Mouse (Mus musculus) ovary, adult 18-20 months (tissue): ENCODE results near the gene Helb.

Source experiments
- DNase-seq: peaks from one replicate; pipeline ENCODE4 v3.0.0; 2022; ENCODE audit warnings: low spot score, mixed read lengths

The Helb gene

GRCm38 (mm10) chr10:120095136-120095535, 17.7 kb downstream of the Helb start:
- no peak for DNase-seq

- DNase-seq = no peak
Observed at GRCm38 (mm10) chr10:120092548-120092947, 20.2 kb downstream of the Helb start.

- no peak for DNase-seq
Observed at GRCm38 (mm10) chr10:120077850-120078249, 34.9 kb downstream of the Helb start.

- no peak for DNase-seq
Observed at GRCm38 (mm10) chr10:120066319-120066718, 46.5 kb downstream of the Helb start.

- no peak for DNase-seq
Observed at GRCm38 (mm10) chr10:120064424-120064823, 48.4 kb downstream of the Helb start.

GRCm38 (mm10) chr10:120061238-120062130, 51.3 kb downstream of the Helb start:
- DNase-seq = no peak

GRCm38 (mm10) chr10:120060579-120061237, 52.1 kb downstream of the Helb start:
- DNase-seq = no peak

- no peak for DNase-seq
Observed at GRCm38 (mm10) chr10:120044714-120045234, 68.0 kb downstream of the Helb start.

GRCm38 (mm10) chr10:120044237-120044636, 68.5 kb downstream of the Helb start:
- DNase-seq = no peak

- DNase-seq = no peak
Observed at GRCm38 (mm10) chr10:120038194-120038593, 74.6 kb downstream of the Helb start.

- DNase-seq = no peak
Observed at GRCm38 (mm10) chr10:120035824-120036223, 77.0 kb downstream of the Helb start.

- no peak for DNase-seq
Observed at GRCm38 (mm10) chr10:120035211-120035733, 77.5 kb downstream of the Helb start.

GRCm38 (mm10) chr10:120033866-120034265, 78.9 kb downstream of the Helb start:
- no peak for DNase-seq
